Mouse (Mus musculus): ENCODE measurements around the gene Sbno2. TPM values are rescaled to one million over a fixed set of nuclear protein-coding genes. Genes with fewer than 3 reads are reported as not detected.

Sbno2 gene
- polyA plus RNA-seq, 1 experiment from 2014 or later: 10.7 TPM

DNA sequence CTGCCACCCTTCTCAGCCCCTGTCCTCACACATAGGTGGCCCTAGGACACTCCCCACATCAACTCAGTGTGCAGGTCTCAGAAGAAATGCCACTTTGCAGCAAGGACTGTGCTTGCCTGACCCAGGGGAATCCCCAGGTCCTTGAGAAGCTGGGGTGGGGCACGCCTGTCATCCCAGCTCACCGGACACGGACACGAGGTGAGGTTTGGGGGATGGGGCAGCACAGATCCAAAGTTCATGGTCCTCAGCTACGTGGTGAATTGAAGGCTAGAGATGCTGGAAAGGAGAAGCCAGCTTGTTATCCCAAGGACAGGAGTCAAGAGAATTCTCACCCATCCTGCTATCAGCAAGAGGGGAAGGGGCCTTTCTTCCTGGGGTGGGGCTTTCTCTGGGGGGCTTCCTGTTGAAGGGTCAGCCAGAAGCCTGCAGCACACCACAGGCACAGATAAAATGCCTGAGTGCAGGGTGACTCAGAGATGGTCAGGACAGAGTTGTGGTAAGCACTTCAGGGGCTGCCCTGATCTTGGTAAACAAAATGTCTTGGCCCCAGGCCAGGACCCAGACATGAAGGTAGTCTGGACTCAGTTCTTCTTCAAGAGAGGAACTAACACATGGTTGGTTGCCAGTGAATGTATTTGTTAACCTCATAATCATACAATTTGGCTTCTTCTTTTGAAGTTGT, 72.4 kb downstream of the Sbno2 start:
- WGBS: 27% methylated on average over 5 of the region's 5 CpGs
- peak overlapping the region; percentile 85 for H3K27ac ChIP-seq (replicated peaks)
- H3K9me3 ChIP-seq (ENCODE audit: control insufficient read depth, low read length): no peaks in the 10 kb centered on the region
- no peaks in the 10 kb centered on the region for H3K27me3 ChIP-seq (ENCODE audit: control insufficient read depth, insufficient read depth, low read length)
- peak; percentile 38 for ATAC-seq (ENCODE audit: low FRiP score, low TSS enrichment)
- H3K4me1 ChIP-seq (replicated peaks; ENCODE audit: control insufficient read depth, insufficient read depth): peaks cover 10% of the 10 kb centered on the region; the same call in 1 of the 2 replicates
- no peak for TF ChIP-seq CTCF (IDR thresholded peaks at IDR 0.05; ENCODE audit: low read depth)
- no peak for TF ChIP-seq EP300 (optimal IDR thresholded peaks at IDR 0.05)
- H3K36me3 ChIP-seq (ENCODE audit: control insufficient read depth, insufficient read depth, low read length): peaks cover 18% of the 10 kb centered on the region
- no peak overlapping the region for H3K4me3 ChIP-seq (ENCODE audit: low read depth, low read length)
- DNase-seq (ENCODE audit: low spot score): peak; percentile 53
- peak overlapping the region; percentile 3; the same call in 1 of the 2 replicates for H3K4me2 ChIP-seq (replicated peaks; ENCODE audit: low read depth)
- H3K9ac ChIP-seq (ENCODE audit: low read length): 0 out of 2 replicates have a peak overlapping the region, but pooled peaks have one; percentile 35

DNA sequence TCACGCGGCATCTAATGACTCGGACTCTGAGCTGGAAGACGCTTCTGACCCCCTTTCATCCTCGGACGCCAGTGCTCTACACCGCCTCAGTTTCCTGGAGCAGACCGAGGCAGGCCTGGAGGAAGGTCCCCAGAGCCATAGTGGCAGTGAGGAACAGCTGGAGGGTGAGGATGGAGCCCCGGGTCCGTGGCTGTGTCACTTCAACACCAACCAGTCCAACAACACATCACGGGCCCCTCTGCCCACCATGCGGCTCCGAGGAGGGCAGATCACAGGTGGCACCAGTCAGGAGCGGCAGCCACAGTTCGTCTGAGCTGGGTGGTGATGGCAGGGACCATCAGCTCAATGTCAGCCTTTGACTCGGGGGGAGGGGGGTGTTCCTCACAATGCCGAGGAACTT, 74.6 kb downstream of the Sbno2 start:
- Histone ChIP-seq H3K4me3 (ENCODE audit: low read depth, low read length) (no peak overlapping the region), H3K36me3 (ENCODE audit: control insufficient read depth, insufficient read depth, low read length) (peaks cover 4% of the 10 kb centered on the region; the same call in 1 of the 2 replicates), H3K4me2 (replicated peaks; ENCODE audit: low read depth) (no peak overlapping the region), H3K27ac (replicated peaks) (no peak overlapping the region), H3K27me3 (ENCODE audit: control insufficient read depth, insufficient read depth, low read length) (no peaks in the 10 kb centered on the region), H3K9me3 (ENCODE audit: control insufficient read depth, low read length) (no peaks in the 10 kb centered on the region), H3K9ac (ENCODE audit: low read length) (no peak overlapping the region), H3K4me1 (replicated peaks; ENCODE audit: control insufficient read depth, insufficient read depth) (peaks cover 10% of the 10 kb centered on the region; the same call in 1 of the 2 replicates)
- no peak for TF ChIP-seq EP300 (optimal IDR thresholded peaks at IDR 0.05)
- no peak for TF ChIP-seq CTCF (IDR thresholded peaks at IDR 0.05; ENCODE audit: low read depth)
- ATAC-seq (ENCODE audit: low FRiP score, low TSS enrichment) (no peak), DNase-seq (ENCODE audit: low spot score) (no peak)
- 85% methylated on average over 17 of the region's 17 CpGs for WGBS

DNA sequence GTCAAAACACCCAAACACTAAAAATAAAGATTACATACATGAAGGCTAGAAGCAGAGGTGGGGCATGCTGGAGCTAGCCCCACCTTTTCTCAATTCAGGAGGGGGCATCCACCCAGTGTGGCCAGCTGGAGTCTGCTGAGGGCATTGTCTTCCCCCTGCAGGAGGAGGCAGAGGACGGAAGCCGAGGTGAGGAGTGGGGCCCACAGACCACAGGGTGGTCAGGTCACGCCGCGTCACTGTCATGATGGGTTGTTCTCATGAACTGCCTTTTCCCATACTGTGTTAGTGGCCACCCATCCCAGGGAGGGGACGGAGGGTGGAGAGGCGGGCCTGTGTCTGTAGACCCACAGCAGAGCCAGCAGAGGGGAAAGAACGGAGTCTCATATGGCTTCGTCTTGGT, 75.2 kb downstream of the Sbno2 start:
- H3K27me3 ChIP-seq (ENCODE audit: control insufficient read depth, insufficient read depth, low read length): no peaks in the 10 kb centered on the region
- TF ChIP-seq CTCF (IDR thresholded peaks at IDR 0.05; ENCODE audit: low read depth): no peak
- 93% methylated on average over 9 of the region's 9 CpGs for WGBS

DNA sequence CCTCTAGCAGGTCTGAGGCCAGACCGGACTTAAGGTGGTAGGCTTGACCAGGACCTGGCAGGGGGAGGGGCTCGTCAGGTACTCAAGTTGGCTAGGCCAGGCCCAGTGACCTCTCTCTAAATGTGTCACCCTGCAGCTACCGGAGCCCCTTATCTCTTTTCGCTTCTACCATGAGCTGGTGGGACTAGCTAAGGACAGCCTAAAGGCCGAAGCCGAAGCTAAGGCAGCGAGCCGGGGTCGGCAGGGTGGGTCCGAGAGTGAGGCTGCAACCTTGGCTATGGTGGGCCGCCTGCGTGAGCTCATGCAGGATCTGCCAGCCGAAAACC, 76.9 kb downstream of the Sbno2 start:
- DNase-seq (ENCODE audit: low spot score) (no peak), ATAC-seq (ENCODE audit: low FRiP score, low TSS enrichment) (no peak)
- H3K4me3 ChIP-seq (ENCODE audit: low read depth, low read length): no peak overlapping the region
- TF ChIP-seq EP300 (optimal IDR thresholded peaks at IDR 0.05) (no peak), CTCF (IDR thresholded peaks at IDR 0.05; ENCODE audit: low read depth) (no peak)
- H3K9ac ChIP-seq (ENCODE audit: low read length): no peak overlapping the region
- H3K27ac ChIP-seq (replicated peaks): no peak overlapping the region
- no peaks in the 10 kb centered on the region for H3K36me3 ChIP-seq (ENCODE audit: control insufficient read depth, insufficient read depth, low read length)
- WGBS: 90% methylated on average over 13 of the region's 13 CpGs
- no peaks in the 10 kb centered on the region for H3K9me3 ChIP-seq (ENCODE audit: control insufficient read depth, low read length)
- H3K4me2 ChIP-seq (replicated peaks; ENCODE audit: low read depth): no peak overlapping the region
- H3K4me1 ChIP-seq (replicated peaks; ENCODE audit: control insufficient read depth, insufficient read depth): peaks cover 8% of the 10 kb centered on the region; the same call in 1 of the 2 replicates
- H3K27me3 ChIP-seq (ENCODE audit: control insufficient read depth, insufficient read depth, low read length): no peaks in the 10 kb centered on the region

More for the DNA sequence above, 75.2 kb downstream of the Sbno2 start:
- Histone ChIP-seq H3K4me1 (replicated peaks; ENCODE audit: control insufficient read depth, insufficient read depth) (peaks cover 10% of the 10 kb centered on the region; the same call in 1 of the 2 replicates), H3K9ac (ENCODE audit: low read length) (no peak overlapping the region), H3K9me3 (ENCODE audit: control insufficient read depth, low read length) (no peaks in the 10 kb centered on the region), H3K36me3 (ENCODE audit: control insufficient read depth, insufficient read depth, low read length) (peaks cover 1% of the 10 kb centered on the region; the same call in 1 of the 2 replicates), H3K27ac (replicated peaks) (no peak overlapping the region), H3K4me3 (ENCODE audit: low read depth, low read length) (no peak overlapping the region), H3K4me2 (replicated peaks; ENCODE audit: low read depth) (no peak overlapping the region)
- no peak for ATAC-seq (ENCODE audit: low FRiP score, low TSS enrichment)
- DNase-seq (ENCODE audit: low spot score): no peak

DNA sequence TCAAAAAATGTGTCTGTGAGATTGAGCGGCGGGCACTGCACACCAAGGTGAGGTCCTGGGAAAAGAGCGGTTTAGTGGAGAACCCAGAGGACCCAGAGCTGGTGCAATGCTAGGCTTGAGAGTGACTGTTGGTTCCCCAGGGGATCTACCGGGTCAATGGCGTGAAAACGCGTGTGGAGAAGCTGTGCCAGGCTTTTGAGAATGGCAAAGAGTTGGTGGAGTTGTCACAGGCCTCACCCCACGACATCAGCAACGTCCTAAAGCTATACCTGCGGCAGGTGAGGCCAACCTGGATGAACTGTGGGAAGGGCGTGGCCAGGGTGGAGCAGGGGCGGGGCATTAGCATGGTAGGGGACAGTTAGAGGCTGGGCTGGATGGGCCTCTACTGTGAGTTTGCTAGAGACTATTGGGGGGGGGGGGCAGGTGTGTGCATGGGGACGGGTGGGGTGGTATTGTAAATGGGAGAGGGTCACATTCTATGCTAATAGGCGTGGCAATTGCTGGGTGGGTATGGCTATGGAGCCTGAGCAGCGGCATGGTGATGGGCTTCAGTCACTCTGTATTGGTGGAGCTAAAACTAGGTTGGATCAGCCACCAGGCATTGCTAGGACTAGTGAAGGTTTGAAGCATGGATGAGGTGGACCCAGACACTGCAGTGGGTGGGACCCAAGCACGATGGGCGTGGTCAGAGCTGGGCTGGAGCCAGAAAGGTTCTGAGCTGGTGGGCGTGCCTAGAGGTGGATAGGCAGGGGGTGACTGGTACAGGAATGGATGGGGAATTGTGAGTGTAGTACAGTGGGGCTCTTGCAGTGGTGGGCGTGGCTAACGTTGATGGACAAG, 77.5 kb downstream of the Sbno2 start:
- Histone ChIP-seq H3K36me3 (ENCODE audit: control insufficient read depth, insufficient read depth, low read length) (no peaks in the 10 kb centered on the region), H3K9ac (ENCODE audit: low read length) (no peak overlapping the region), H3K27ac (replicated peaks) (no peak overlapping the region), H3K4me2 (replicated peaks; ENCODE audit: low read depth) (no peak overlapping the region), H3K4me3 (ENCODE audit: low read depth, low read length) (no peak overlapping the region), H3K4me1 (replicated peaks; ENCODE audit: control insufficient read depth, insufficient read depth) (peaks cover 3% of the 10 kb centered on the region; the same call in 1 of the 2 replicates), H3K27me3 (ENCODE audit: control insufficient read depth, insufficient read depth, low read length) (no peaks in the 10 kb centered on the region), H3K9me3 (ENCODE audit: control insufficient read depth, low read length) (no peaks in the 10 kb centered on the region)
- no peak for TF ChIP-seq EP300 (optimal IDR thresholded peaks at IDR 0.05)
- TF ChIP-seq CTCF (IDR thresholded peaks at IDR 0.05; ENCODE audit: low read depth): no peak
- 0 out of 2 replicates have a peak, but pooled peaks have one; percentile 10 for ATAC-seq (ENCODE audit: low FRiP score, low TSS enrichment)
- WGBS: 66% methylated on average over 20 of the region's 20 CpGs
- peak; percentile 59 for DNase-seq (ENCODE audit: low spot score)

Measured in stomach, postnatal 0 days (tissue).